Mouse (Mus musculus) forebrain, embryonic 14.5 days (tissue): Measurements from ENCODE around the gene Usp8. TPM values are rescaled to one million over a fixed set of nuclear protein-coding genes. Genes with fewer than 3 reads are reported as not detected.

Source experiments
- ATAC-seq: fragments of 200-750 bp; cut with Nextera tagmentation; 2 replicates; pipeline ENCODE4 v1.8.0; 2017; ENCODE audit warnings: mild to moderate bottlenecking, moderate library complexity
- DNase-seq: peaks from one replicate; pipeline ENCODE4 v3.0.0-alpha.2; 2015; ENCODE audit warnings: low spot score
- H3K27ac ChIP-seq: fragments of 300-500 bp; sonication (generic); 2 replicates; pipeline ENCODE4 v1.5.1; 2014; ENCODE audit warnings: low read depth, mild to moderate bottlenecking, control low read depth, low read length, moderate library complexity
- H3K27me3 ChIP-seq: fragments of 300-500 bp; sonication (generic); replicated peaks from 2 replicates; pipeline ENCODE4 v1.6.1; 2014; ENCODE audit warnings: low read length, control low read depth, mixed read lengths; ENCODE audit not compliant: control insufficient read depth, insufficient read depth
- H3K36me3 ChIP-seq: fragments of 300-500 bp; sonication (generic); 2 replicates; pipeline ENCODE4 v1.6.1; 2014; ENCODE audit warnings: low read length, control low read depth; ENCODE audit not compliant: control insufficient read depth, insufficient read depth
- H3K4me1 ChIP-seq: fragments of 300-500 bp; sonication (generic); 2 replicates; pipeline ENCODE4 v1.6.1; 2014; ENCODE audit warnings: antibody characterized with exemption, low read length, control low read depth; ENCODE audit not compliant: control insufficient read depth, insufficient read depth
- H3K4me2 ChIP-seq: fragments of 300-500 bp; sonication (generic); 2 replicates; pipeline ENCODE4 v1.6.1; 2014; ENCODE audit warnings: mild to moderate bottlenecking, control low read depth, low read length
- H3K4me3 ChIP-seq: fragments of 300-500 bp; sonication (generic); 2 replicates; pipeline ENCODE4 v1.5.1; 2014; ENCODE audit warnings: low read depth, low read length, control low read depth
- H3K9ac ChIP-seq: fragments of 300-500 bp; sonication (generic); 2 replicates; pipeline ENCODE4 v1.6.1; 2014; ENCODE audit warnings: mild to moderate bottlenecking, low read length, control low read depth, moderate library complexity
- H3K9me3 ChIP-seq: fragments of 300-500 bp; sonication (generic); replicated peaks from 2 replicates; pipeline ENCODE4 v1.6.1; 2016; ENCODE audit warnings: low read length, control low read depth, mixed read lengths; ENCODE audit not compliant: control insufficient read depth
- WGBS: fragments of 180-500 bp; shearing (Covaris S2); extraction: QIAGEN DNeasy Blood & Tissue Kit; methylation state at CpG from one replicate; pipeline ENCODE4 v1.1.7; 2014; 5-methylcytosine and 5-hydroxymethylcytosine counted together
- polyA plus RNA-seq: library from polyadenylated mRNA; unstranded; fragments of >200 nt; fragmentation: Nextera tagmentation; extraction: Ambion mirVana; gene quantifications from 2 replicates; pipeline ENCODE4 v1.2.1, GENCODE M21; 2014

Gene Usp8
- polyA plus RNA-seq, 1 experiment from 2014 or later = 28.8 TPM

- no peaks in the 10 kb centered on the region for H3K27me3 ChIP-seq
- H3K4me3 ChIP-seq = no peak overlapping the region
- 71% methylated on average over 3 of the region's 3 CpGs for WGBS
- H3K4me2 ChIP-seq = no peak overlapping the region
- no peak overlapping the region for H3K9ac ChIP-seq
- no peaks in the 10 kb centered on the region for H3K36me3 ChIP-seq
- H3K9me3 ChIP-seq = no peaks in the 10 kb centered on the region
- DNase-seq (peak; percentile 94), ATAC-seq (peak; percentile 81)
- no peaks in the 10 kb centered on the region for H3K4me1 ChIP-seq
- H3K27ac ChIP-seq = no peak overlapping the region
These were observed 75.3 kb downstream of the Usp8 start for GRCm38 (mm10) chr2:126782433-126782832.

- no peak for DNase-seq
- no peak for ATAC-seq
- Histone ChIP-seq H3K9ac (no peak within 1 kb of the TSS), H3K4me1 (no peaks in the 10 kb centered on the region), H3K9me3 (no peaks in the 10 kb centered on the region), H3K36me3 (no peaks in the 10 kb centered on the region), H3K27ac (no peak within 1 kb of the TSS), H3K27me3 (no peaks in the 10 kb centered on the region), H3K4me2 (no peak within 1 kb of the TSS), H3K4me3 (no peak within 1 kb of the TSS)
- 64% methylated on average over 4 of the region's 4 CpGs for WGBS
These were observed 76.2 kb downstream of the Usp8 start, which contains the start of gene Usp50 for GRCm38 (mm10) chr2:126783370-126783769. TSS of gene Usp50 (minus strand) at chr2:126783470.

- Histone ChIP-seq H3K4me3 (no peak overlapping the region), H3K27me3 (no peaks in the 10 kb centered on the region), H3K27ac (no peak overlapping the region), H3K9me3 (no peaks in the 10 kb centered on the region), H3K4me1 (no peaks in the 10 kb centered on the region), H3K9ac (no peak overlapping the region), H3K4me2 (no peak overlapping the region), H3K36me3 (peaks cover 27% of the 10 kb centered on the region)
- DNase-seq (peak; percentile 10), ATAC-seq (no peak)
- 42% methylated on average over 9 of the region's 9 CpGs for WGBS
These were observed 80.7 kb downstream of the Usp8 start for GRCm38 (mm10) chr2:126787721-126788342.

GRCm38 (mm10) chr2:126792611-126793010, 85.5 kb downstream of the Usp8 start:
- Histone ChIP-seq H3K27ac (no peak overlapping the region), H3K27me3 (no peaks in the 10 kb centered on the region), H3K9me3 (no peaks in the 10 kb centered on the region), H3K4me2 (no peak overlapping the region), H3K4me3 (no peak overlapping the region), H3K36me3 (peaks cover 63% of the 10 kb centered on the region), H3K4me1 (no peaks in the 10 kb centered on the region), H3K9ac (no peak overlapping the region)
- ATAC-seq = no peak
- no peak for DNase-seq
- 85% methylated on average over 5 of the region's 5 CpGs for WGBS

GRCm38 (mm10) chr2:126795708-126796107, 88.6 kb downstream of the Usp8 start:
- Histone ChIP-seq H3K9ac (no peak overlapping the region), H3K27ac (no peak overlapping the region), H3K9me3 (no peaks in the 10 kb centered on the region), H3K4me3 (no peak overlapping the region), H3K4me2 (no peak overlapping the region), H3K36me3 (peaks cover 75% of the 10 kb centered on the region), H3K27me3 (no peaks in the 10 kb centered on the region), H3K4me1 (no peaks in the 10 kb centered on the region)
- WGBS = 84% methylated on average over 3 of the region's 3 CpGs
- DNase-seq (no peak), ATAC-seq (no peak)

- no peaks in the 10 kb centered on the region for H3K4me1 ChIP-seq
These were observed 91.3 kb downstream of the Usp8 start for GRCm38 (mm10) chr2:126798455-126798854.

GRCm38 (mm10) chr2:126801980-126802379, 94.9 kb downstream of the Usp8 start:
- Histone ChIP-seq H3K9me3 (no peaks in the 10 kb centered on the region), H3K36me3 (peaks cover 71% of the 10 kb centered on the region), H3K27me3 (no peaks in the 10 kb centered on the region), H3K4me2 (no peak overlapping the region), H3K9ac (no peak overlapping the region), H3K4me3 (no peak overlapping the region), H3K27ac (no peak overlapping the region), H3K4me1 (no peaks in the 10 kb centered on the region)
- WGBS = 95% methylated on average over 3 of the region's 3 CpGs
- DNase-seq = no peak
- no peak for ATAC-seq

More at GRCm38 (mm10) chr2:126798455-126798854, 91.3 kb downstream of the Usp8 start:
- Histone ChIP-seq H3K27ac (no peak overlapping the region), H3K4me3 (no peak overlapping the region), H3K4me2 (no peak overlapping the region), H3K9me3 (no peaks in the 10 kb centered on the region), H3K27me3 (no peaks in the 10 kb centered on the region), H3K9ac (no peak overlapping the region), H3K36me3 (peaks cover 70% of the 10 kb centered on the region)
- ATAC-seq = no peak
- WGBS = 81% methylated on average over 5 of the region's 5 CpGs
- DNase-seq = peak; percentile 32

Other genes with a start within 250 kb of the Usp8 start
- 0.06 TPM in 1 of 2 replicates, not detected in the other for gene Atp8b4, start 206.7 kb upstream of the Usp8 start, polyA plus RNA-seq
- gene Slc27a2, start 154.9 kb upstream of the Usp8 start, polyA plus RNA-seq = 3.7 and 5.3 TPM in 2 replicates
- 1.1 and 1.6 TPM in 2 replicates for gene Hdc, start 88.0 kb upstream of the Usp8 start, polyA plus RNA-seq
- gene Gabpb1, start 31.0 kb upstream of the Usp8 start, polyA plus RNA-seq = 60.3 and 63.9 TPM in 2 replicates
- 2.2 and 2.3 TPM in 2 replicates for gene Usp50, start 76.1 kb downstream of the Usp8 start, polyA plus RNA-seq
- gene Trpm7, start 168.9 kb downstream of the Usp8 start, polyA plus RNA-seq = 26.4 and 34.4 TPM in 2 replicates
- 54.5 and 59.9 TPM in 2 replicates for gene Sppl2a, start 225.9 kb downstream of the Usp8 start, polyA plus RNA-seq